Mouse (Mus musculus) liver, postnatal 0 days (tissue): ENCODE data around the gene Armc7.

Source experiments
- CTCF ChIP-seq: sonication (generic); IDR thresholded peaks from 2 replicates; pipeline ENCODE4 v1.5.1; 2016; ENCODE audit warnings: antibody characterized with exemption, low read depth
- EP300 ChIP-seq: IDR thresholded peaks from 2 replicates; pipeline ENCODE4 v1.6.1; 2016; ENCODE audit warnings: antibody characterized with exemption, low read depth, mild to moderate bottlenecking

GRCm38 (mm10) chr11:115430561-115430960 lies 44.9 kb upstream of the Armc7 start:
- no peak for TF ChIP-seq CTCF
- TF ChIP-seq EP300 = no peak
